Mouse (Mus musculus): Measurements from ENCODE around the gene Anapc2.

Anapc2 gene

DNA sequence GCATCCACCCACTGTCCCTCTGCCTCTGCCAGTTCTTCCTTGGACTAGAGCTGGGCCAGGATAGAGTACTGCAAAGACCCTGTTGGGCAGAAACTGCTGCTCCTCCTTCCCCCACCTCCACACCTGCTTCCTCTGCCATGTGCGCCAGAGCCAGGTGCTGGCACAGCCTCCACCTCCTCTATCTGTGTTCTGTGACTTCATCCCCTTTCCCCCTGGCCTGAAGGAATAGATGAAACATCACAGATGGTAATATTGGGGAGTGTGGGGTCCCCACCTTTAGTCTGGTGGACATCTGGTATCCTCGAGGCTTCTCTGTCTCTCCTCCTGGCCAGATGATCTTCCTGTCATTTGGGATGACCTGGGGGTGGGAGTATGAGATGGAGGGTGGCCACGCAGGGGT is 31.2 kb downstream of the Anapc2 start:
- in situ Hi-C loops (cut with MboI; ENCODE audit: low sequenced_read_pairs): no loop called here

DNA sequence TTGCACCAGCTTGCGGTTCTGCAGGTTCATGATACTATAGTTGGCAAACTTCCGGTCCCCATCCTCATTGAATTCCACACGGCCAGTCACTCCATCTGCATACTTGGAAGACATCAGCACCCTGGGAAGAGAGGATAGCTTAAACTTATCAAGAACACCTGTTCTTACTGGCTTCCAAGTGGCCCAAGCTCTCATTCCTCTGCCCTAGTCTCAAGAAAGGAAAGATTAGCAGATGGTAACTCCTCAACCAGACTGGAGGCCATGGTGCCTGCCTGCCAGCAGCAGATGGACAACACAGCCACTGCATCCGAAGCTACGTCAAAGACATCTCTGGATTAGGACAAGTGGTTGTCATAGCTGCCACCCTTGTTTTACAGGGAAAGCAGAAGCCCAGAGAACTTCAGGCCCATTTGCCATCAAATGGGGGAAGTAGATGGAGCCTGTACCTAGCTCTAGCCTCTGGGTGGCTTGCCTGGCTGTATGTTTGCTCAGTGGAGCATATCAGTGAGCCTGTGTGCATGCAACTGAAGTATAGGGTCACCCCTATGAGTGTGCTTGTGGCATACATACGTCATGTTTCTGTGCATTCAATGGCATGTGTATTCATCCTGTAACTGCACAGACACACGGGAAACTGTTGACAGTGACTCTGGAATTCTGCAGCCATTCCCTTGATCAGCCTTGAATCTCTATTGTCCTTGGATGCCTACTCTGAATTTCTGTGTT is 31.8 kb downstream of the Anapc2 start:
- in situ Hi-C loops (cut with MboI; ENCODE audit: low sequenced_read_pairs): no loop called here

DNA sequence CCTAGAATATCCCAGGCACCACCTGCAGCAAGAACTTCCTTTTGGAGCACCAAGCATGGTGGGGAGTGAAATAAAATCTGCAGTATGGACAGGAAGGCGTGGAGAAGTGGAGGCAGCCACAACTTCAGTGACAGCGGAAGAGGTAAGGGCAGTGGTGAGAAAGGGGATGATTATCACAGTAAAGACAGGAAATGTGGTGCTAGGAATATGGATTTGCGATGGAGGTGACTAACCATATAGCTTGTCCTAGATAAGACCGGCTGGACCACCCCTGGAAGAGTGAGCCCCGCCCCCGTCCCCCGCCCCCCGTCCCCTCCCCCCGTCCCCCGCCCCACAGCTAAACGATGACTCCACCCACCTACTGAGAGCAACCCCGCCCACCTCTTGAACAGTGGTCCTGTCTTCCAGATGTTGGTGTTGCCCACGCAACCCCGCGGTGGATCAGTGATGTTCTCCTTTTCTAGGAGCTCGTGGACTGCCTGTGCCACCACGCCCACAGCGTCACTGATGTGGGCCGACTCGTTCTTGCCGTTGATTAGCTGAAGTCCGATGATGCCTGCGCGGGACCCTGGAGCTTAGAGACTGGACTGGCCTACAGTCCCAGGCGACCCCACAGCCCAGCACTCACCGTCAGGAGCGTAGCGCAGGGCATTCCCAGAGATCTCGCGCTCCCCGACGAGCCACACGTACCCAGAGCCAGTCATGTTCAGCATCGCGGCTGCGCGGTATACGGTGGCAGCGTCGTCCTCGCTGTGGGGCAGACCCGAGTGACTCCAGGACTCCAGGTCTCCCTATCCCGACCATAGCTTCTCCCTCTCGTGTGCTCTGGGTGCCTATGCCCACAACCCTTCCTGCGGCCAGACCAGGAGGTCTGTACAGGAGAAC is 32.6 kb downstream of the Anapc2 start:
- in situ Hi-C loops (cut with MboI; ENCODE audit: low sequenced_read_pairs): no loop called here

DNA sequence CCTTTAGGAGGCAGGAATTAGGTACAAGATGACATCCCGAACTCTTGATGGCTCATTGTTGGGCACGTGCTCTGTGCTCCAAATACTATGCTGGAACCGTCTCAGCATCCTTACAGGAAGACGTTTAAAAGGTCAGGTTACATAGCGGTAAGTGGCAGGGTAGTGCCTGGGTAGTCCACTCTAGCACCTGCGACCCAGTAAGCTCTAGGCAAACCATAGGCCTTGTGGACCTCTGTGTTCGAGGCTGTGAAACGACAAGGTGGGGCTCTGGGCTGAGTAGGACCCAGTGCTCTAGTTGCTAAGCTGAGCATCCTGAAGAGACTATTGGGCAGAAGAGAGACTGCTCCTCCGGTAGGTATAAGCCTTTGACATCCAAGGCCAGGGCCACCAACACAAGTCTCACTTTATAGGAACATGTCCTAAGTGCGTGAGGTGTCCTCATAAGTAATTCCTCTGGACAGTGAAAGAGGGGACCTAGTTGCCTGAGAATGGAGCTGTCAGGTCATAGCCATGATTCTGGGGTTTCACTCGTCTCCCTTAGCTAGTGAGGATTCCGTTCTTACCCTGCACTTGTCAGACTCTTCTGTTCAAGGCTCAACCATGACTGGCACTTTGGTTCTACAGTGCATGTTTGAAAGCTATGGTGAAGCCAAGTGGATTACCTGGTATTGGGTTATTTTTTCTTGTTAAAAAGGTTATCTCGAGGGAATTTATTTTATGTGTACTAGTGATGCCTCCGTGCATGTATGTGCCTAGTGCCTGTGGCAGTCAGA is 33.5 kb downstream of the Anapc2 start:
- in situ Hi-C loops (cut with MboI; ENCODE audit: low sequenced_read_pairs): no loop called here

DNA sequence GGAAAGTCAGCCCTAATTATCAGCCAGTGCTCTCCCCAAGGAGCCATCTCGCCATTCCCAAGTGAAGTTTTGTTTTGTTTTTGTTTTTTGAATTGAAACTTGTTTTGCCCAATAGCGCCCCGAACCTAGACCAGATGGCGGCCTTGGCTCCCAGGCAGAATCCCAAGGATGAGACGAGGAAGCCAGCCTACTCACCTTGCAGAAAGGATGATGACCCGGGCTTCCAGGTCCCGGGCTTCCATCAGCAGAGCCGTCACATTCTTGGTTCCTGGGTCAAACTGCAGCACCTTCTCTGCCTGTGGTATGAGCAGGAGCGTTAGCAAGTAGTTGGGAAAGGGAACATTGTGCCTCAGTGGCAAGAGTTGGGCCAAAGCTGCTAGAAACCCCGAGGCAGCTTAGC is 37.9 kb downstream of the Anapc2 start:
- in situ Hi-C loops (cut with MboI; ENCODE audit: low sequenced_read_pairs): no loop called here

DNA sequence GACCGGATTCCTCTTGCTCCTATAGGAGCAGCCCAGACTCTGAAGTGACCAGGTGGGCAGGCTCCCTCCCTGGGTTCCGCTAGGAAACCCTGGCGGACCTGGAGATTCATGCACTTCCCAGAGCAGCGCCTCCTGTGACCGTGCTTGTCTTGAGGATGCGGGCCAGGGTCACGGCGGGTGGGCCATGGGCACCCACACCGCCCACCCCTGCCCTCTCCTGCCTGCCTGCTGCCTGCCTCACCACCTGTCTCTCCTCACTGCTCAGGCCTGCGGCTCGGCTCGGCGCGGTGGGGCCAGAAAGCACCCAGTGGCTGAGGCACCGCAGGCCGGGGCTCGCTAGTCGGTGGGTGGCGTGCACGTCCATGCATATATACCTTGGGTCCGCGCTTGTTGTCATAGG is 38.7 kb downstream of the Anapc2 start:
- in situ Hi-C loops (cut with MboI; ENCODE audit: low sequenced_read_pairs): no loop called here

DNA sequence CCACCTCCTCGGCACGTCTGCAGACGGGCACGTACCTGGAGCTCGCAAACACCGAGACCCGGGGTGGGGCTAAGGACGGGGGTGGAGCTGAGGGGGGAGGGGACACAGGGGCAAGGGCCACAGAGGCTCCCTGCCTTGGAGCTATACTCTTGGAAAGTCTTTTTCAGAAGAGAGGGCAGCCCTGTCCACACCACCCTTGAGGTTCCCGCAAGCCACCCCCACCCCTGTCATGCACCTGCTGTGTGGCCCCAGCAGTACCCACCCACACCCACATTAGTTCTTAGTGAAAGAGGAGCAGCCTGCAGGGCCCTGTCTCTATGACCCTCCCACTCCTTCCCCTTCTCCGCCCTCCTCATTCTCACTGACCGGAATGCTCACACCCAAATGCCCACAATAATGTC is 39.2 kb downstream of the Anapc2 start:
- in situ Hi-C loops (cut with MboI; ENCODE audit: low sequenced_read_pairs): no loop called here

DNA sequence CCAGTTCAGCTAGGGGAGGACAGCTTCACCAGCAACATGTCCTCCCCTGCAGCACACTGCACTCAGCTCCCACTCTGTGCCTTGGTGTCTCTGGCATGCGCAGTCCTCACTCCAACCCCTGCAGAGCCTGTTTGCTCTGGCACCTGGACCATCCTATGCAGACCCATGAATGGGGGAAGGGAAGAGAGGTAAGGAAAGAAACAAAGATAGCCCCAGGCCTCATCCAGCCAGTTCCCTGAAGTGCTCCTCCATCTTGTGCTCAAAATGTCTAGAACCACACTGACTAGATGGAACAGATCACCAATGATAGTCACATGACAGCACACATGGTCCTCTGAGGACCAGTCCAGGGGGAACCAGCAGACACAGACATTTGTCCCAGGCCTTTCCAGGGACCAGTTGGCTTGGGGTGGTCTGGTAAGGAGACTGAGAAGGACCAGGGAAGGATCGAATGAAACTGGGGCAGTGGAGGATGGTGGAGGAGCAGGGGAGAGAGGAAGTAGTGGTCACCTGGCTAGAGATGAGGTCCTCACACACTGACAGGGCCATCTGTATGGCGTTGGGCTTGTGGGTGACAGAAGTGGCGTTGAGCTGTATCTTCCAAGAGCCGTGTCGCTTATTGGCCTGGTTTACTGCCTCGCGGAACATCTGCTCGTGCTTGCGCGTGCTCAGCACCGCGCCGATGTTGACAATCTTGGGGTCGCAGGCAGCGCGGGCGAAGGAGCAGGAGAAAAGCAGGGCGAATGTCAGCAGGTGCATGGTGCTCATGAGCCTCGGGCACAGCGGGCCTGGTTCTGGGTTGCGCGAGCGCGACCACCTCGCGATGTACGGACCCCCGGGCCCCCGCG is 46.1 kb downstream of the Anapc2 start:
- in situ Hi-C loops (cut with MboI; ENCODE audit: low sequenced_read_pairs): no loop called here

DNA sequence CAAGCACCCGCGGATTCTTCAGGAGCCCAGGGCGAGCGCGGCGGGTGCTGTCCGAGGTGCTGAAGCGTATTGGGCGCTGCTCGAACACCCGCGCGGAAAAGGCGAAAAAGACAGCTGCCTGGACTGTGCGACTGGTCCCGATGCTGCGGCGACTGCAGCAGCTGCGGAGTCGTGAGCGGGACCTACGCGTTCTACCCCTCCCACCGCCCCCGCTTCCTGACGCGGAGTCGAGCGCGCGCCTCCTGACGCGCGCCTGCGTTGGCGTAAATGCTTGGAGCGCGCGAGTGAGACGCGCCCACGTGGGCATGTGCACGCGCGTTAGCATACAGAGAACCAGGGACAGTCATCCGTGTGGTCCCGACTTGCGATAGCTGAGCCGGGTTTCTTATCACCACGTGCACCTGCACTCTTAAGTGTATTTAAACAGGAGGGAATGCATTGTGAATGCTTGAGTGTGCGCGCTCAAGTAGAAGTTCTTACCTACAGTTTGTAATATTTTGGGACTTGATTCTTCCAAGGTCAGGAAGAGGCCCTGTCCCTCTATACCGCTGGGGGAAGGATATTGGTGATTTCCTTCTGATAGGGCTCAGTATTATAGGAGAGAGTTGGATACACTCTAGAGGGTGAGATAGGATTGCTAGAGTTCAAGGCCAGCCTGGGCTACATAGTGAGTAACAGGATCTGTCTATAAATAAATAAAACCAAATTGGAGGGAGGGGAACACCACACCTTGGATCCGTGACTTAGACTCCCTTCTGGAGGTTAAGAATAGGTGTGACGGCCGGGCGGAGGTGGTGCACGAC is 46.9 kb downstream of the Anapc2 start, which contains the start of gene Grin1:
TSS of gene Grin1 (minus strand) at position 217 of the 803 bp plus-strand sequence.
- in situ Hi-C loops (cut with MboI; ENCODE audit: low sequenced_read_pairs): no loop called here

DNA sequence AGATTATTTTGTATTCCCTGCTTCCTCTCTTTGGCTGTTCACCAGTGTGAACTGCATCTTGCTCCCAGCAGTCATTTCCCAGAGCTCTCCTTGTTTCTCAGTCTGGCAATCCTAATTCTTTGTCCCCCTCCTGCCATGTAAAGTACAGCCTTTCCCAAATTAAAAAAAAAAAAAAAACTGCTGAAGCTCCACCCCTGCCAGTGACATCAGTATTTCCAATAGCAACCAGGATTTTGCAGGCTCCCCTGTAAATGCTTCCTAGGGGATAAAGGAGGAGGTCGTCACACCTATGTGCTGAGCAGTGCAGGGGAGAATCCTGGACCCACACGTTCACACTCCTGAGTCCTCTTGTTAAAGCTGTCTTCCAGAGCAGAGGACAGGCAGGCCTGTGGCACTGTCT is 47.8 kb downstream of the Anapc2 start:
- in situ Hi-C loops (cut with MboI; ENCODE audit: low sequenced_read_pairs): no loop called here

DNA sequence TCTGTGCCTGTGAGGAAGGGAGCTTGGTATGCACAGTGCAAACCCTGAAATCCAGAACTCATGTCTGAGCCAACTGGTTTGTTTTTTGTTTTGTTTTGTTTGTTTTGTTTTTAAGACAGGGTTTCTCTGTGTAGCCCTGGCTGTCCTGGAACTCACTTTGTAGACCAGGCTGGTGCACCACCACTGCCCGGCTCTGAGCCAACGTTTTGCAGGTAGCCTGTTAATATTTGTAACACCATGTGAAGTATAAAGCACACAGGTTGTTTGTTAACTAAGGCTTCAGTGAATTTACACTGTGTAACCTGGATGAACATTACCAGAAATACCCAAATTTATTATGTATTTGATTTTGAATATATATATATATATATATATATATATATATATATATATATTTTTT is 53.8 kb downstream of the Anapc2 start:
- in situ Hi-C loops (cut with MboI; ENCODE audit: low sequenced_read_pairs): no loop called here

DNA sequence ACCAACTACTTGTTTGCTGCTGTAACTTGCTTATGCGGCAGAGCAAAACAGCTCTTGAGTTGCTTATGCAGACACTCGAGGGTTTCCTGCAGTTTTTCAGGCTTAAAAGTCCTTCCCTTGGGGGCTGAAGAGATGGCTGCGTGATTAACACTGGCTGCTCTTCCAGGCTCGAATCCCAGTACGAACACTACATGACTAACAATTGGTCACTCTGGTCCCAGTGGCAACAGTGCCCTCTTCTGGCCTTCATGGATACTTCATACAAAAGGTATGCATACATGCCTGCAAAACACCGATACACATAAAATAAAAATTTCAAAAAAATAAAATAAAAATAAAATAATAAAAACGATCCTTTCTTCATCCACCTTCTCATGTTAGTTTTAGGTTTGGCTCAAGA is 56.2 kb downstream of the Anapc2 start:
- in situ Hi-C loops (cut with MboI; ENCODE audit: low sequenced_read_pairs): no loop called here

DNA sequence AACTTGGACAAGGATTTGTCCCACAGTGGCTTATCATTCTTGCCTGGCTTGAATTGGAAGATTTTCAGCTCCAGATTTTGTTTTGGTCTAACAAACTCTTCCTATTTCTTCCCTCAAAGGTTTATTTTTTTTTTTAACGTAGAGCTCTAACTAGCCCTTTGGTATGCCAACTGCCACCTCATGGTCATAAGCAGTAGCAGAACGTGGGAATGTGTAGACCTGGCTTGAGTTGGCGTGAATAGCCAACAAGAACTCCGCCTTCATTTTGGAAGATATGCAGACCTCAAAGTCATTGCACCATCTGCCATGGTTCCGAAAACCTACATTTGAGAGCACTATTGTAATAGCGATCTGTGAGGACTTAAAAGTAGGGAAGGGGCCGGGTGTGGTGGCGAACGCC is 59.2 kb downstream of the Anapc2 start:
- in situ Hi-C loops (cut with MboI; ENCODE audit: low sequenced_read_pairs): no loop called here

DNA sequence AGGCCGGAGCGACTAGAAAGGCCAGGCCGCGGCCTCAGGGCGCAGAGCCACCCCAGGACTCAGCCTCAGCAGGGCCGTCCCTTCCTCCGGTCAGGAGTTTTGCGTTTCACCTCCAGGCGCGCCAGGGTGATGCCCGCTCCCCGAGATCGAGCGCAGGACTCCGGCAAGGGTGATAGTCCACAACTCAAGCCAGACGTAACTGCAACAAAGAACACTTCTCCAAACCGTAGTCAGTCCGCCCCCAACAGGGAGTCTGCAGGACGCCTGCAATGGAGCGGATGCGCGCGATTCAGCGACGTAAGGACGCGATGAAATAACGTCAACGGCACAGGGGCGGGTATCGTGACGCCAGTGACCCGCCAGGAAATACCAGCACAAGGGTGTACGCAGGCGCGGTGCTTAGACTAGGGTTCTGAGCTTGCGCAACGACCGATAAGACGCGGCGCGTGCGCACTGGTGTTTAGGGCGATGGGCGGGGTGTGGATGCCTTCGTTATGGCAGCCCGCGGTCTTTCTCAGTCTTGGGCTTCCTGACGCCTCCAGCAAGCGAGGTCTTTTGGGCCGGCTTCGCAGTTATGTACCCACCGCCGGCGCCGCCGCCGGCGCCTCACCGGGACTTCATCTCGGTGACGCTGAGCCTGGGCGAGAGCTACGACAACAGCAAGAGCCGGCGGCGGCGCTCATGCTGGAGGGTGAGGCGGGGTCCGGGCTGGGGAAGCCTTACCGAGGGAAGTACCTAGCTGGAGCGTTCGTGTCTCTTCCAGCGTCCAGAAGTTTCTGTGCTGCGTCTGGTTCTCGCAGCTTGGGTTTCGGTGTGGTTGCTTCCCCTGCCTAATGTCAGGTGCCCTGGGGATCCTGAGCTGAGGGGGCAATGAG is 60.2 kb downstream of the Anapc2 start, which contains the start of gene Man1b1:
TSS of gene Man1b1 (plus strand) at position 53 of the 875 bp plus-strand sequence.
- in situ Hi-C loops (cut with MboI; ENCODE audit: low sequenced_read_pairs): no loop called here

DNA sequence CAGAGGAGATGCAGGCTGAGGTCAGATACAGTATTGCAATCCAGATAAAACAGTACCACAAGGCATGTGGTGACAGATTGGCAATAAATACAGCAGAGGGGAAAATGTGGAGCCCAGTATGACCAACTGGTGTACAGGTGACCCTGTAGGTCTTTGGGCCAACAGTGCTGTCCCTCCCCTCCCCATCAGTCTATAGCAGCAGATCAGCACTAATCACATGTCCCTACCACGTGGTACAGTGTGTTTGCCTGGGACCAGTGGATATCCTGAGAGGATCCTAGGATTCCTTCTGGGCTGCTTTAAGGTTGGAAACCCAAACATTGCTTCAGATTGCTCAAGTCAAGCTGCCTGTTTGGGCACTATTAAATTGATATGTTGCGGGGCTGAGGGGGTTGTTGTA is 61.3 kb downstream of the Anapc2 start:
- in situ Hi-C loops (cut with MboI; ENCODE audit: low sequenced_read_pairs): no loop called here
